ENCODE assay signal across 26 mouse cellular contexts in genomic region chr7:121595085-121595484, GRCm38 (mm10).
DNase-seq lines count a peak whose midpoint lies in the region; ATAC-seq and TF ChIP-seq lines count a peak whose summit lies in the region.
"Had no signal": no experiment of that assay in that cellular context is flagged by ENCODE, and none has a peak within 500 bp of the region (broad histone marks: within the 10 kb centered on the region; RNA-seq: fewer than 3 reads in every experiment).

No protein-coding gene starts in this region.

- no peak overlapping the region for H3K4me2 ChIP-seq in liver, postnatal 0 days (ENCODE audit: low read depth, low read length)
- no peak overlapping the region for H3K4me2 ChIP-seq in liver, embryonic 11.5 days
- H3K4me2 ChIP-seq: forebrain, embryonic 13.5 days; heart, embryonic 12.5 days; heart, embryonic 15.5 days; hindbrain, embryonic 14.5 days had no signal

- no peak for TF ChIP-seq RAD21 in MEL (IDR thresholded peaks at IDR 0.05; ENCODE audit: low read depth, low read length)

- TF ChIP-seq POLR2A in MEL (IDR thresholded peaks at IDR 0.05; ENCODE audit: control insufficient read depth in 1 of 2, insufficient read depth in 1 of 2, low read depth in 1 of 2, low read length in 2 of 2, poor library complexity in 1 of 2): no peak

- TF ChIP-seq EP300 in liver, postnatal 0 days (IDR thresholded peaks at IDR 0.05; ENCODE audit: low read depth): no peak
- no peak for TF ChIP-seq EP300 in MEL (IDR thresholded peaks at IDR 0.05; ENCODE audit: low read depth in 1 of 2, low read length in 2 of 2)

- H3K27me3 ChIP-seq in liver, postnatal 0 days (ENCODE audit: insufficient read depth, low read length): no peaks in the 10 kb centered on the region
- no peaks in the 10 kb centered on the region for H3K27me3 ChIP-seq in MEL (ENCODE audit: control insufficient read depth in 1 of 2, insufficient read depth in 2 of 2, low read length in 2 of 2)
- H3K27me3 ChIP-seq in liver, embryonic 11.5 days (replicated peaks; ENCODE audit: control insufficient read depth, insufficient read depth, low read length): no peaks in the 10 kb centered on the region
- no peaks in the 10 kb centered on the region for H3K27me3 ChIP-seq in embryonic facial prominence, embryonic 10.5 days (replicated peaks; ENCODE audit: low read depth, poor library complexity, severe bottlenecking)
- H3K27me3 ChIP-seq: forebrain, embryonic 13.5 days; heart, embryonic 12.5 days; heart, embryonic 15.5 days; Patski had no signal

- H3K9ac ChIP-seq in liver, postnatal 0 days (replicated peaks): no peak overlapping the region
- H3K9ac ChIP-seq in MEL (ENCODE audit: control insufficient read depth, low read depth, low read length, poor library complexity, severe bottlenecking): no peak overlapping the region
- no peak overlapping the region for H3K9ac ChIP-seq in liver, embryonic 11.5 days (ENCODE audit: low read depth, low read length)
- H3K9ac ChIP-seq: forebrain, embryonic 13.5 days; heart, embryonic 12.5 days; heart, embryonic 15.5 days; hindbrain, embryonic 14.5 days had no signal

- no peak for TF ChIP-seq CTCF in liver, postnatal 0 days (IDR thresholded peaks at IDR 0.05; ENCODE audit: low read depth)
- no peak for TF ChIP-seq CTCF in MEL (IDR thresholded peaks at IDR 0.05 in 2 of 3, conservative IDR thresholded peaks at IDR 0.05 in 1 of 3; ENCODE audit: control insufficient read depth in 1 of 3, insufficient read depth in 1 of 3, low read depth in 2 of 3, low read length in 3 of 3, poor library complexity in 1 of 3, severe bottlenecking in 1 of 3)

- no peak overlapping the region for H3K27ac ChIP-seq in liver, postnatal 0 days (ENCODE audit: low read depth)
- 0 out of 2 replicates have a peak overlapping the region, but pooled peaks have one; percentile 10 for H3K27ac ChIP-seq in MEL (ENCODE audit: control insufficient read depth, low read depth, low read length)
- H3K27ac ChIP-seq in liver, embryonic 11.5 days (ENCODE audit: low read depth, low read length): no peak overlapping the region
- H3K27ac ChIP-seq in embryonic facial prominence, embryonic 10.5 days (replicated peaks): no peak overlapping the region
- H3K27ac ChIP-seq: forebrain, embryonic 10.5 days; forebrain, embryonic 13.5 days; heart, embryonic 15.5 days; hindbrain, embryonic 14.5 days; hindbrain, postnatal 0 days had no signal

- no peak for ATAC-seq in liver, postnatal 0 days
- peak; percentile 62 for ATAC-seq in liver, embryonic 11.5 days (replicated peaks; ENCODE audit: low FRiP score)
- peak; percentile 55 for ATAC-seq in megakaryocyte progenitor cell, adult 5-6 weeks (replicated peaks; ENCODE audit: poor library complexity)
- ATAC-seq: forebrain, embryonic 13.5 days; forebrain, embryonic 16.5 days; hindbrain, postnatal 0 days; inflammation-experienced regulatory T-cells, adult 6 months; Patski had no signal

- peak; percentile 38 for DNase-seq in liver
- no peak for DNase-seq in liver, postnatal 0 days
- peak; percentile 29 for DNase-seq in MEL (ENCODE audit: low read depth, low spot score)
- no peak for DNase-seq in liver, embryonic 11.5 days (ENCODE audit: low spot score)
- DNase-seq in embryonic facial prominence, embryonic 10.5 days (ENCODE audit: low spot score): no peak
- DNase-seq in cerebellum, postnatal 10 days: no peak
- DNase-seq: adrenal gland, postnatal 10 days; adrenal gland, postnatal 36 days; cerebellum, adult 18-20 months; cerebellum, adult 9-10 months; cerebellum, postnatal 25 days; embryo, embryonic 11 days; gastrocnemius, postnatal 25 days; heart, adult 18-20 months; heart, postnatal 10 days; heart, postnatal 36 days had no signal

- H3K4me3 ChIP-seq in liver, postnatal 0 days (ENCODE audit: low read depth, low read length): no peak overlapping the region
- no peak overlapping the region for H3K4me3 ChIP-seq in MEL (ENCODE audit: control insufficient read depth in 1 of 2, insufficient read depth in 1 of 2, low read depth in 2 of 2, low read length in 2 of 2)
- no peak overlapping the region for H3K4me3 ChIP-seq in liver, embryonic 11.5 days (ENCODE audit: low read depth, low read length)
- no peak overlapping the region for H3K4me3 ChIP-seq in embryonic facial prominence, embryonic 10.5 days
- H3K4me3 ChIP-seq: forebrain, embryonic 10.5 days; forebrain, embryonic 13.5 days; heart, embryonic 12.5 days; heart, embryonic 15.5 days had no signal

- no peaks in the 10 kb centered on the region for H3K9me3 ChIP-seq in liver, postnatal 0 days (ENCODE audit: low read length)
- H3K9me3 ChIP-seq in MEL (replicated peaks; ENCODE audit: insufficient read depth, low read length): no peaks in the 10 kb centered on the region
- H3K9me3 ChIP-seq in liver, embryonic 11.5 days (ENCODE audit: control insufficient read depth, low read length): no peaks in the 10 kb centered on the region
- H3K9me3 ChIP-seq in embryonic facial prominence, embryonic 10.5 days: no peaks in the 10 kb centered on the region
- H3K9me3 ChIP-seq: forebrain, embryonic 10.5 days; forebrain, embryonic 13.5 days; heart, embryonic 15.5 days had no signal

- 53% methylated on average over 5 of the region's 5 CpGs for WGBS in liver, postnatal 0 days (ENCODE audit: insufficient replicate concordance)
- WGBS in liver, embryonic 11.5 days: 62% methylated on average over 5 of the region's 5 CpGs
- 84% methylated on average over 5 of the region's 5 CpGs for WGBS in embryonic facial prominence, embryonic 10.5 days

- H3K36me3 ChIP-seq in liver, postnatal 0 days (replicated peaks; ENCODE audit: insufficient read depth, low read length): no peaks in the 10 kb centered on the region
- H3K36me3 ChIP-seq in MEL (ENCODE audit: control insufficient read depth in 1 of 2, insufficient read depth in 2 of 2, low read length in 2 of 2): no peaks in the 10 kb centered on the region
- no peaks in the 10 kb centered on the region for H3K36me3 ChIP-seq in liver, embryonic 11.5 days (ENCODE audit: control insufficient read depth, insufficient read depth, low read length)
- H3K36me3 ChIP-seq in embryonic facial prominence, embryonic 10.5 days (replicated peaks): no peaks in the 10 kb centered on the region
- H3K36me3 ChIP-seq: forebrain, embryonic 10.5 days; heart, embryonic 12.5 days; heart, embryonic 15.5 days had no signal

- H3K79me2 ChIP-seq in MEL (ENCODE audit: control insufficient read depth, insufficient read depth, low read length, poor library complexity): no peaks in the 10 kb centered on the region

- H3K4me1 ChIP-seq in liver, postnatal 0 days (ENCODE audit: insufficient read depth): no peaks in the 10 kb centered on the region
- H3K4me1 ChIP-seq in MEL (ENCODE audit: control insufficient read depth in 1 of 2, insufficient read depth in 2 of 2, low read length in 2 of 2): no peaks in the 10 kb centered on the region; a peak in 1 of 4 replicates
- H3K4me1 ChIP-seq in liver, embryonic 11.5 days (replicated peaks; ENCODE audit: control insufficient read depth, insufficient read depth, low read length): no peaks in the 10 kb centered on the region
- no peaks in the 10 kb centered on the region for H3K4me1 ChIP-seq in embryonic facial prominence, embryonic 10.5 days
- H3K4me1 ChIP-seq: forebrain, embryonic 10.5 days; forebrain, embryonic 13.5 days; heart, embryonic 12.5 days; heart, embryonic 15.5 days had no signal

TF ChIP-seq in MEL, 35 proteins besides CTCF, POLR2A, EP300 and RAD21:
- TF ChIP-seq RCOR1 (IDR thresholded peaks at IDR 0.05; ENCODE audit: low read depth, low read length) (no peak), TAL1 (IDR thresholded peaks at IDR 0.05; ENCODE audit: low read length) (0 out of 2 replicates have a peak, but pooled peaks have one; percentile 6)

Comparison
In these comparisons a context has a peak if more than half of its experiments do, and no peak if none do; other contexts are left out.
1. DNase-seq: peak in liver (single experiment) and MEL (single experiment); none in liver, postnatal 0 days (single experiment), liver, embryonic 11.5 days (single experiment), embryonic facial prominence, embryonic 10.5 days (single experiment) and cerebellum, postnatal 10 days (0 of 2).